Mouse (Mus musculus): ENCODE results near the gene Cd300lf.

Gene Cd300lf

GRCm38 (mm10) chr11:115107403-115107916 is 26.3 kb downstream of the Cd300lf start:
- in situ Hi-C loops (cut with MboI, MseI) = no loop called here

GRCm38 (mm10) chr11:115106638-115107037 is 27.2 kb downstream of the Cd300lf start:
- in situ Hi-C loops (cut with MboI, MseI) = no loop called here

GRCm38 (mm10) chr11:115104769-115105563 is 28.8 kb downstream of the Cd300lf start:
- in situ Hi-C loops (cut with MboI, MseI) = no loop called here

- in situ Hi-C loops (cut with MboI, MseI) = no loop called here
Observed at GRCm38 (mm10) chr11:115103470-115104413, 30.1 kb downstream of the Cd300lf start.

- in situ Hi-C loops (cut with MboI, MseI) = no loop called here
Observed at GRCm38 (mm10) chr11:115102116-115102515, 31.7 kb downstream of the Cd300lf start.

- in situ Hi-C loops (cut with MboI, MseI) = no loop called here
Observed at GRCm38 (mm10) chr11:115101615-115102051, 32.2 kb downstream of the Cd300lf start.

GRCm38 (mm10) chr11:115100741-115101140 is 33.1 kb downstream of the Cd300lf start:
- in situ Hi-C loops (cut with MboI, MseI) = no loop called here

GRCm38 (mm10) chr11:115100032-115100621 is 33.7 kb downstream of the Cd300lf start:
- in situ Hi-C loops (cut with MboI, MseI) = no loop called here

- in situ Hi-C loops (cut with MboI, MseI) = no loop called here
Observed at GRCm38 (mm10) chr11:115099241-115099840, 34.5 kb downstream of the Cd300lf start.

- in situ Hi-C loops (cut with MboI, MseI) = no loop called here
Observed at GRCm38 (mm10) chr11:115098203-115098932, 35.4 kb downstream of the Cd300lf start.

- in situ Hi-C loops (cut with MboI, MseI) = loop anchor here (5.0 kb wide), 1 partner anchor 65 kb away; no protein-coding TSS in a partner anchor
Observed at GRCm38 (mm10) chr11:115092140-115092539, 41.7 kb downstream of the Cd300lf start.

GRCm38 (mm10) chr11:115091362-115091901 is 42.4 kb downstream of the Cd300lf start, which contains the start of gene Rab37:
TSS of gene Rab37 (plus strand) at chr11:115091431.
- in situ Hi-C loops (cut with MboI, MseI) = loop anchor here (5.0 kb wide), 1 partner anchor 66 kb away; no protein-coding TSS in a partner anchor

- in situ Hi-C loops (cut with MboI, MseI) = loop anchor here (5.0 kb wide), 1 partner anchor 67 kb away; no protein-coding TSS in a partner anchor
Observed at GRCm38 (mm10) chr11:115089853-115090252, 43.9 kb downstream of the Cd300lf start.

- in situ Hi-C loops (cut with MboI, MseI) = no loop called here
Observed at GRCm38 (mm10) chr11:115086213-115086612, 47.6 kb downstream of the Cd300lf start.

GRCm38 (mm10) chr11:115085064-115085463 is 48.7 kb downstream of the Cd300lf start:
- in situ Hi-C loops (cut with MboI, MseI) = no loop called here

GRCm38 (mm10) chr11:115084595-115084994 is 49.2 kb downstream of the Cd300lf start:
- in situ Hi-C loops (cut with MboI, MseI) = no loop called here

- in situ Hi-C loops (cut with MboI, MseI) = no loop called here
Observed at GRCm38 (mm10) chr11:115083376-115084139, 50.2 kb downstream of the Cd300lf start.

- in situ Hi-C loops (cut with MboI, MseI) = no loop called here
Observed at GRCm38 (mm10) chr11:115082196-115082595, 51.6 kb downstream of the Cd300lf start.

GRCm38 (mm10) chr11:115081373-115081772 is 52.4 kb downstream of the Cd300lf start:
- in situ Hi-C loops (cut with MboI, MseI) = no loop called here
